Mouse (Mus musculus) spleen, adult 2 months (tissue): ENCODE data around the gene Ankrd39.

Experiments used
- CTCF ChIP-seq: fragments of 200-500 bp; IDR thresholded peaks from 2 replicates; pipeline ENCODE4 v1.5.1; 2011; ENCODE audit warnings: mild to moderate bottlenecking, inconsistent platforms; ENCODE audit not compliant: insufficient read depth, insufficient read length, insufficient replicate concordance; ENCODE audit errors: extremely low read depth
- POLR2A ChIP-seq: fragments of 200-500 bp; IDR thresholded peaks from 2 replicates; pipeline ENCODE4 v1.6.1; 2011; ENCODE audit warnings: low read depth, low read length, inconsistent platforms

- no peak for TF ChIP-seq POLR2A
- no peak for TF ChIP-seq CTCF
These were observed 18.0 kb downstream of the Ankrd39 start for GRCm38 (mm10) chr1:36529274-36529673.
